Mouse (Mus musculus) small intestine, adult 2 months (tissue): ENCODE data around the gene Slc38a1.

Experiments
- CTCF ChIP-seq: fragments of 200-500 bp; IDR thresholded peaks from 2 replicates; pipeline ENCODE4 v1.5.1; 2012; ENCODE audit warnings: low read depth, mild to moderate bottlenecking, control low read depth, inconsistent platforms, low read length, moderate library complexity, mixed read lengths; ENCODE audit not compliant: insufficient replicate concordance, insufficient read length; ENCODE audit errors: extremely low read depth
- POLR2A ChIP-seq: fragments of 200-500 bp; IDR thresholded peaks from 2 replicates; pipeline ENCODE4 v1.6.1; 2012; ENCODE audit warnings: low read depth, mild to moderate bottlenecking, control low read depth, inconsistent platforms, low read length, moderate library complexity

DNA sequence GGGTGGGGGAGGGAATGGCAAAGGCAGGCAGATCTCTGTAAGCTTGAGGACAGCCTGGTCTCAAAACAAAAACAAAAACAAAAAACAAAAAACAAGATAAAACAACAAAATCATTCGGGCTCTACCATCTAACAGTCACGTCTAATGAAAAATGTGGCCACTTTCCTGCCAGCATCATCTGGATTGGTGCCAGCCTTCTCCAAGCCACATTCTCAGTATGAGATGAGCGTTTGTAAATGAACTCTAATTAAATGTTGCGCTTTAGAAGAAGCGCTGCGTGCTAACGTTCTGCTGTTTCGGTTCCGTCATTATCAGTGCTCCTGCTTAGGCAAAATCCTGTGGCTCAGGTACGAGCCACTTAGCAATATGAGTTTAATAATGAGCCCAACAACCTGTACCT, 9.8 kb upstream of the Slc38a1 start:
- TF ChIP-seq CTCF (no peak), POLR2A (no peak)
